Mouse (Mus musculus) yolk sac, embryonic 10.5 days (tissue): ENCODE measurements around the gene Cttnbp2nl.
A peak's percentile ranks its signal among the peaks of the same experiment; 100 is the strongest.

Experiments used
- DNase-seq: peaks from one replicate; pipeline ENCODE4 v3.0.0-alpha.2; 2017; ENCODE audit warnings: low spot score

The Cttnbp2nl gene

DNA sequence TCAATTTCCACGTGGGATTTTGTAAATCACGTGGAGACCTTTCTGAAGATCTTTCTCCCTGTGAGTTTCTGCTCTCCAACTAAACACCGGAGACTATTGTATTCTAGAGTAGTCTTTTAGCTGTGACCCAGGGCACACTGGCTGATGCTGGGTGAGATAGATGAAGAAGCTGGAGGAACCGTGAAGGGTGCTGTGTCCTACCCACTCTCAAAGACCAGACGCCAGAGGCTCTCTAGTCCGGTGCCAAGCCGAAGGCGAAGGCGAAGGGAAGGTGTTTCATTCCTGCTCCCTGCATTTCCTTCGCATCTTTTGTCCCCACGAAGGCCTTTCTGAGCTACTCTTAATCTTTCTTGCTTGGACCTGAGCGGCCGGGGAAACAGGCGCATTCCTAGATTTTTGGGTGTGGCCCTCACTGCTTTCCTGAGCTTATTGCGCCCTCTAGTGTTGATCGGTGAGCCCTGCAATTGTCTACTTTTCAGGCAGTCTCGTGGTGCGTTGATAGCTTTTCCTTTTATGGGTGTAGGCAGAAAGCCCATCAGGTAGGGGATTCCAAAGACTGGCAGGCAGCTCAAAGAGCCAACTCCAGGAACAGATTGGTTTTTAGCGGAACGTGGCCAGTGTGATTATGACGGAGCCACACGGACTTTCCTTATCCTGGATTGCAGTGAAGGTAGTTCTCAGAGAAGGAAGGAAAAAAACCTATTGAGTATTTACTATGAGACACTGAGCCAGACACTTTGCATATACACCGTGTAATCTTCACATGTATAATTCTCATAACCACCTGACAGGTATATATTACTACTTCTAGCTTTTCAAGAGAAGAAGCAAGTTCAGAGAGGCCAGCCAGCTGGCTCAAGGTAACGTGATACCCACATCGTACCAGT lies 5.9 kb upstream of the Cttnbp2nl start:
- peak; percentile 76 for DNase-seq

- no peak for DNase-seq
Observed at GRCm38 (mm10) chr3:105055666-105056065, 2.7 kb upstream of the Cttnbp2nl start.

DNA sequence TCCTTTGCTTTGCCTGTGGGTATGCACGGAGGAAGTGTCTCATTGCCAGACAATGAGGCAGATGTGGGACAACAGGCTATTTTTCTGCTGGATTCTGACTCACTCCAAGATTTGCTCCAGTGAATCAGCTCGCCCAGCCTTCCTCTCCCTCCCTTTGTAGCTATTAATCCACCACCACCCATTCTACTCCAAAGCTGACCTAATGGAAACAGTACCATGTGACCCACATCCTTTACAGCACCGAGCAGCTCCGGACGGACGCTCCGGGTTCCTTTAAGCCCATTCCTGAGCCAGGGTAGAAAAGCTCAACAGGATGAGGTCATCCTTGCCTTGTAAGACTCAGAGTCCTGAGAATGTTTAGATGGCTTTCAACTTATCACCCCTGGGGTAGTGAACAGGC lies 2.0 kb upstream of the Cttnbp2nl start:
- peak; percentile 51 for DNase-seq

GRCm38 (mm10) chr3:105053698-105054001 lies 704 bp upstream of the Cttnbp2nl start:
- no peak for DNase-seq

DNA sequence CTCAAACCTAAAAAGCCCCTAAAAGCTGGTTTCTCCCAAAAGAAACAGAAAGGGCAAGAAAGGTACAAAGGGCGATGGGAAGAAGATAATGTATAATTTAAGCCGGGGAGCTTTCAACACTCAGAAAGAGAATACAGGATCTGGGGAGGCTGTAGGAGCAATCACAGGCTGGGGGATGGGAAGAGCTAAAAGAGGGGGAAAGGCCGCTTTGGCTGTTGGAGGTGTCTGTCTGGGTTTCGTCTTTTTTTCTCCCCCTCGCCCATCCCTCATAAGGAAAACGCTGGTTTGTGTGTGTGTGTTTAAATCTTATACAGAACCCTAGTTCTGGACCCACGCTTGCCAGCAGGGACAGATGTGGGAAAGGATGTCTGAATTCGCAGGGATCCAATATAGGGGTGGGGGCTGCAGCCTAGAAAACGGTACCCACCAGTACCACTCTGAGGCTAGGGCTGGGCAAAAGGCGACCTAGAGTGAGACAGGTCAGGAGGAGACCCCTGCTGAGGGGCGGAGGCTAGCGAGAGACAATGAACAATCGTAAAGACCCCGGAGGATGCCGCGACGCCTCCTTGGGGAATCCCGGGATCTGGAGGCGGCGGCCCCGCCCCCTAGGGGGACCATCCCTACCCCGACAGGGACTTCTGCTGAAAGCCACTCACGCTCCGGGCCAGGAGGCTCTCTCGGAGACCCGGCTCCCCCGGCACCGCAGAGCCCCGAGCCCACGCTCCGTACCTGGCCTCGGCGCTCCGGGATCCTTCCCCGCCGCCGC lies 592 bp downstream of the Cttnbp2nl start:
- DNase-seq, result no peak

DNA sequence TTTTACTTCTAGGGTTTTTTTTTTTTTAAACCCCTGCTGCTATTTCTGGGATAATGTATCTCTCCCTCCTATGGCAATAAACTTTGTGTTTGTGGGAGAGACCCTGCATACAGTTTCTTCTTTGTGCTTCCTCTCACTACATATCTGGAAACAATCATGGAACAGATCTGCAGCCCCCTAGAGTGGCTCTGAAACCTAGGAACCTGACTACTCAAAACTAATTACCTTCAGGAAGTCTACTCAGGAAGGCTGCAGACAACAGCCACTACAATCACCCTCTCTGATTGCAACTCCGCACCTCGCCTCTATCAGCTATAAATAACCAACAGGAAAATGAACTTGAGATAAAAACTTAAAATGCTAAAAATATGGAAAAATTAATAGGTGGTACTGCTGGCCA lies 1.8 kb downstream of the Cttnbp2nl start:
- no peak for DNase-seq

DNA sequence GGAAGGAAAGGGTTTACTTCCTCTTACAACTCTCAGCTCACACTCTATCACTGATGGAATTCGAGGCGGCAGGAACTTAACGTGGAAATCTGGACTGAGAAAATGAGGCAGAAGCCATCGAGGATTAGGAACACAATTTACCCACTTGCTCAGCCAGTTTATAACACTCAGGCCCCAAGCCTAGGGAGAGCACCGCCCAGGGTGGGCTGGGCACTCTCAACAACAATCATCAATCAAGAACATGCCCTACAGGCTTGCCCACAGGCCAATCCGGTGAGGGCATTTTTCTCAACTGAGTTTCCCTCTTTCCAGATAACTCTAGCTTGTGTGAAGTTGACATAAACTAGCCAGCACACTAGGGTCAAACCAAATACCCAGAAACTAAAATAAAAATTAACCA lies 3.1 kb downstream of the Cttnbp2nl start:
- no peak for DNase-seq

- no peak for DNase-seq
Observed at GRCm38 (mm10) chr3:105047616-105048015, 5.3 kb downstream of the Cttnbp2nl start.

- DNase-seq, result no peak
Observed at GRCm38 (mm10) chr3:105046870-105047269, 6.1 kb downstream of the Cttnbp2nl start.

- DNase-seq, result no peak
Observed at GRCm38 (mm10) chr3:105043746-105044145, 9.2 kb downstream of the Cttnbp2nl start.

- DNase-seq, result no peak
Observed at GRCm38 (mm10) chr3:105040983-105041625, 11.8 kb downstream of the Cttnbp2nl start.

DNA sequence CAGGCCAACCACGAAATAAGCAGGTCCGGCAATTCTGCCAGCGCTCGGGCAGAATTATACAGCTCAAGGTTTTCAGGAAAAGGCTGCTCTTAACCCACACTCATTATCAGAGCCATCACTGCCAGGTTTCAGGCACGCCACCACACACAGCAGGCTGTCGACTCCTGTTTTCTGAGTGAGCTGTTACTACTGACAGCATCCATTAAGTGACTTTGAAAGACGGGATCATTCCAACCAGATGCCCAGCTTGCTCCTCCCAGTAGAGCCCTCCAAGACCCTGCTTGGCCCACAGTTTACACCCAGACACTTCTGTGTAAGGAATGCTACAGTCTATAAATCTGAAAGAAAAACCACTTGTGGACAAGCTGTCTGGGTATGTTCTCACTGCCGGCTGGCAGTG lies 12.9 kb downstream of the Cttnbp2nl start:
- DNase-seq, result no peak

DNA sequence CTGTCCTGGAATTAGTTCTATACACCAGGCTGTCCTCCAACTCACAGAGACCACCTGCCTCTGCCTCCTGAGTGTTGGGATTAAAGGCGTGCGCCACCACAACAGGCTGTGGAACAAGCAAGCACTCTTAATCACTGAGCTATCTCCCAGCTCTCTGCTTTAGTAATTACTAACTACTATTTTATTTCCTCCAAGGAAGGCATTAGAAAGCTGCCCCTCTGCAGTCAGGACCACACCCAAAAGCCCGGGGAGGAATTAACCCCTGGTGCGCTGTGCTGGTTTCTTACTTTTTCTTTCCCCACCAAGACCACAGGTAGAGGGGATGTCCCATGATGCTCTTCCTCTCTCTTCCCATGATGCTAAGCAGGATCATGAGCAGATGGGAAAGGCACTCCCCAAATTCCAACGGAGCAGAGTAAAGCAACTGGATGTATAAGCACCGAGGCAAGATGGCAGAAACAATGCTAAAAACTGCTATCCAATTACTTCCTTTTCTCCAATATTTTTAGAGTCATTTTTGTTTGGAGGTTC lies 15.6 kb downstream of the Cttnbp2nl start:
- DNase-seq, result no peak

GRCm38 (mm10) chr3:105036281-105036847 lies 16.6 kb downstream of the Cttnbp2nl start:
- DNase-seq, result no peak

DNA sequence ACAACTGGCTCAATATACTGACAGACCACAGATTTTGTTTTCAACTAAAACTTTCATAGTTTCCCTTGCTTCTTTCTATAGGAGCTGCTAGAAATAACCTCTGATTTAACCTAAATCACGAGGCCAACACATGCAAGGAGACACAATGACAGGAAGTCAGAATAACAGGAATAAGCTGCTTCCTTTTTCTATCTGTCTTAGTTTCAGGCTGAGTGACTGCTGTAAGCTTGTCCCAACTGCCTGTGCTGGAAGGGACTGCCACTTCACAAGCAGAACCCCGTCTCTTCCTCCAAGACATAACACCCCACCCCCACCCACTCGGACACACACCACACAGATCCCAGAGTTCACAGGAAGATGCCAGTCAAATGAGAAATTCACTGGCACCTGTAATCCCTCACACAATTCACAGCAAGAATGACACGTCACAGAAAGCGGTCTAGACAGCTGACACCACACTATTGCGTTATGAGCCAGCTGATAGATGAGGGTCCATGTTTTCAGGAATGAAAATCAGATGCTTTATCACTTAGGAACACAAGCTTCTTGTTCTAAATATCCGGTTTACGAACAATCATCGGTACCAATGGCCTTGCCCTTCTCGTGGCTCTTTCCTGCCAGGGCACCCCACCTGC lies 29.5 kb downstream of the Cttnbp2nl start:
- DNase-seq, result no peak

DNA sequence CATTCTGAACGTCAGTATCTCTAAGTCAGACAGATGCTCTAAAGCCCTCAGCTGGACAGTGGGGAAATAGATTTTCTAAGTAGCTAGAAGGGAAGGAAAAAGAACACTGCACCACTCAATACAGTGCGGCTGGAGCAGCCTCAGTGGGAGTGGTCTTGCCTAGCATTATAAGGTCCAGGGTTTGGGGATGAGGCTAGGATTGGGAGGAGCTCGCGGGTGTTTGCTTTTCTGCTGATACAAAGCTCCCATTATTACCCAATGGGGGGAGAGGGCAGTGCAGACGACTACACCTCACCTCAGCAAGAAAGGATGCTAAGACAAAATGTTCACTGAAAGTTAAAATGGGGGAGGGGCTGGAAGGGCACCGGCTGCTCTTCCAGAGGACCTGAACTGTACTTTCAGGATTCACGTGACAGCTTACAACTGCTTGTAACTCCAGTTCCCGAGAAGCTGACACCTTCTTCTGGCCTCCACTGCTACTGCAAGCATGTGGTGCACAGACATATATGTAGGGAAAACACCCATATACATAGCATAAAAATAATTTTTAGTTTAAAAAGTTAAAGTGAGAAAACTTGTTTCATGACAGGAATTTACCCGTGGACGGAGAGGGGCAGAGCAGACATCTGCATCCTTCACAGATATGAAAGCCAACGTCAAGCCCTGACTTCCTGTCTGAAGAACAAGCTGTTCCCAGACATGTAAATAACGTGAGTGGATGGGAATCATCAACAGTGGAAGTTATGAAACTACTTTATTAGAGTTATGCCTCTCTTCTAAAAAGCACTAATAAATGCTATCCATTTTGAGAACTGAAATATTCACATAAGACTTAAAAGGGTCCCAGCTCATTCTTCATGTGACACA lies 32.9 kb downstream of the Cttnbp2nl start:
- DNase-seq, result no peak

DNA sequence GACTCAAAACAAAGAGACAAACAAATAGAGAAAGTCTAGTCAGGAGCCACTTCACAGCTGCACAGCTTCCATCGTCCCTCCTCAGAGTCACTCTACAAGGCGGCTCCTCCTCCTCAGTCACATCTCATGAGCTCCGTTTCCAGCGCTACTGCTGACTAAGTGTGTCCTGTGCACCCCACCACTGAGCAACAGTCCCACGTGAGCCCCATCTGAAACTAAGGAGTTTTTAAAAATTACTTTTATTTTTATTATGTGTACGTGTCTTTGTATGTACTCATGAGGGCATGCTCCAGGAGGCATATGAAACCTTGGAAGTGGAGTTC lies 34.2 kb downstream of the Cttnbp2nl start:
- no peak for DNase-seq

DNA sequence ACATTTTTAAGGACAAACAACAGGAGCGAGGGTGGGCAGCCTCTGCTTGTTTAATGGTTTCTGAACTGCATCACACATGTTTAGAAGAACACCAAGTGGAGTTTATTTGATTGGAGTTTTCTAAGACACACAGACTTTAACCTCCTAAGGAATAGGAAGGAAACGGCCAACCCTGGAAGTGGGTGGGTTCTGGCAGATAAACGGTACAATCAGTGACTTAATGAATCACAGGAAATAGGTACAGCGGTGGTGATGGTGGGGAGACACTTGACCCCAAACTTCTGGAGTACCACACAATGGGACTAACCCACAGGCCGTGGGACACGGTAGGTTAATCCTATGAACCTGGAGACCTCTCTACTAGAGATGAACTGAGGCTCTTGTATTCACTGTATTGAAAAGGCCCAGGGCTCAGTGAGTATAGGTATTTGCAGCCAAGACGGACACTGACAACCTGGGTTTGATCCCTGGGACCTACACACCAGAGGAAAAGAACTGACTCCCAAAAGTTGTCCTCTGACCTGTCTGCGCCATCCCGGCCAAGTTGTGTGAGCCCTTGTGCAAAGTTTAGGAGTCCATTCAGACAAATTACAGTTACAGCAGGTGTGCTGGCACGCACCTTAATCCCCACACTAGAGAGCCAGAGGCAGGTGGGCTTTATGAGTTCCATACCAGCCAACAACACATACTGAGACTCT lies 34.7 kb downstream of the Cttnbp2nl start:
- no peak for DNase-seq

- DNase-seq, result no peak
Observed at GRCm38 (mm10) chr3:105017314-105017713, 35.6 kb downstream of the Cttnbp2nl start.

DNA sequence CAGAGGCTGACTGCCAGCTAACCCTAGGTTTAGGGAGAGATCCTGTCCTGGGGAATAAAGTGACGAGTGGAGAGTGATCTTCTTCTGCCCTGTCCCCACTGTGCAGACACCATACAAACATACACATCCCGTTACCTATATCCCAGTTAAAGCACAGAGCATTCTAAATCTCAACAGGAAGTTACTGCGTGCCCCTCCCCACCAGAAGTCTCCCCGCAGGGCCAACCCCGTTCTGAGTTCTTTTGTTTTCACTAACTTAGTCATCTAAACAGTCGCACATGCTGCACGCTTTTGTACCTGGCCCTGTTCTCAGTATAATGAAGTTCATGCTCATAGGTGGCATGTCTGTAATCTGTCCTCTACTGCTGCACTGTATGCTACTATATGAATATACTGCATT lies 36.7 kb downstream of the Cttnbp2nl start:
- DNase-seq, result no peak
